Mouse (Mus musculus): ENCODE data around the gene Ubc. TPM values are rescaled to one million over a fixed set of nuclear protein-coding genes. Genes with fewer than 3 reads are reported as not detected.
"Not testable (repeated sequence)": the region's sequence is repeated elsewhere in the genome, so short reads cannot be mapped to it uniquely, and the experiment has no call there.

The Ubc gene
- polyA plus RNA-seq (2012; rRNA removed) (643 and 660 TPM in 2 replicates), polyA plus RNA-seq (2014; fragmentation: Nextera tagmentation; extraction: Ambion mirVana) (949 and 1,033 TPM in 2 replicates)

- TF ChIP-seq POLR2A (IDR thresholded peaks at IDR 0.05; ENCODE audit: borderline replicate concordance, extremely low read depth, insufficient read depth, insufficient read length), result peak; percentile 100
- Histone ChIP-seq H3K9ac (ENCODE audit: low read depth, low read length, severe bottlenecking) (peak within 1 kb of the TSS; percentile 98), H3K4me2 (replicated peaks; ENCODE audit: low read depth, low read length, severe bottlenecking) (peak within 1 kb of the TSS; percentile 77), H3K4me1 (ENCODE audit: control insufficient read depth, insufficient read depth, low read length) (peaks cover 21% of the 10 kb centered on the region), H3K9me3 (ENCODE audit: control insufficient read depth, low read length) (no peaks in the 10 kb centered on the region), H3K27ac (replicated peaks; ENCODE audit: low read depth, low read length) (peak within 1 kb of the TSS; percentile 96), H3K4me3 (replicated peaks; ENCODE audit: low read length) (peak within 1 kb of the TSS; percentile 100), H3K36me3 (ENCODE audit: control insufficient read depth, insufficient read depth, low read length) (peaks cover 12% of the 10 kb centered on the region), H3K27me3 (ENCODE audit: control insufficient read depth, insufficient read depth, low read length) (no peaks in the 10 kb centered on the region)
- DNase-seq (ENCODE audit: low spot score) (peak; percentile 90), ATAC-seq (ENCODE audit: low FRiP score, low read depth) (peak; percentile 66)
- WGBS, result under 1% methylated on average over 68 of the region's 69 CpGs
Observed at GRCm38 (mm10) chr5:125389579-125390441, at the start of gene Ubc. Ubc (minus strand) TSS chr5:125390202.

- not testable (repeated sequence) for H3K4me1 ChIP-seq (ENCODE audit: control insufficient read depth, insufficient read depth, low read length); H3K27ac ChIP-seq (replicated peaks; ENCODE audit: low read depth, low read length); H3K9ac ChIP-seq (ENCODE audit: low read depth, low read length, severe bottlenecking); H3K9me3 ChIP-seq (ENCODE audit: control insufficient read depth, low read length); ATAC-seq (ENCODE audit: low FRiP score, low read depth); H3K27me3 ChIP-seq (ENCODE audit: control insufficient read depth, insufficient read depth, low read length); DNase-seq (ENCODE audit: low spot score)
- Histone ChIP-seq H3K36me3 (ENCODE audit: control insufficient read depth, insufficient read depth, low read length) (peaks cover 24% of the 10 kb centered on the region), H3K4me3 (replicated peaks; ENCODE audit: low read length) (peak overlapping the region; percentile 93), H3K4me2 (replicated peaks; ENCODE audit: low read depth, low read length, severe bottlenecking) (peak overlapping the region; percentile 91)
- WGBS, result 54% methylated on average over 14 of the region's 15 CpGs
Observed at GRCm38 (mm10) chr5:125434347-125434746, 44.3 kb upstream of the Ubc start.

GRCm38 (mm10) chr5:125433793-125434337, 43.9 kb upstream of the Ubc start, which contains the start of gene Dhx37:
Dhx37 (minus strand) TSS chr5:125434121.
- DNase-seq (ENCODE audit: low spot score) (peak; percentile 98), ATAC-seq (ENCODE audit: low FRiP score, low read depth) (peak; percentile 98)
- Histone ChIP-seq H3K9me3 (ENCODE audit: control insufficient read depth, low read length) (no peaks in the 10 kb centered on the region), H3K27ac (replicated peaks; ENCODE audit: low read depth, low read length) (peak within 1 kb of the TSS; percentile 63; the same call in 1 of the 2 replicates), H3K9ac (ENCODE audit: low read depth, low read length, severe bottlenecking) (peak within 1 kb of the TSS; percentile 84), H3K4me2 (replicated peaks; ENCODE audit: low read depth, low read length, severe bottlenecking) (peak within 1 kb of the TSS; percentile 91), H3K36me3 (ENCODE audit: control insufficient read depth, insufficient read depth, low read length) (peaks cover 28% of the 10 kb centered on the region), H3K27me3 (ENCODE audit: control insufficient read depth, insufficient read depth, low read length) (no peaks in the 10 kb centered on the region), H3K4me3 (replicated peaks; ENCODE audit: low read length) (peak within 1 kb of the TSS; percentile 93), H3K4me1 (ENCODE audit: control insufficient read depth, insufficient read depth, low read length) (peaks cover 9% of the 10 kb centered on the region)
- under 1% methylated on average over 41 of the region's 46 CpGs for WGBS
- peak; percentile 87; the same call in 1 of the 2 replicates for TF ChIP-seq POLR2A (IDR thresholded peaks at IDR 0.05; ENCODE audit: borderline replicate concordance, extremely low read depth, insufficient read depth, insufficient read length)

DNA sequence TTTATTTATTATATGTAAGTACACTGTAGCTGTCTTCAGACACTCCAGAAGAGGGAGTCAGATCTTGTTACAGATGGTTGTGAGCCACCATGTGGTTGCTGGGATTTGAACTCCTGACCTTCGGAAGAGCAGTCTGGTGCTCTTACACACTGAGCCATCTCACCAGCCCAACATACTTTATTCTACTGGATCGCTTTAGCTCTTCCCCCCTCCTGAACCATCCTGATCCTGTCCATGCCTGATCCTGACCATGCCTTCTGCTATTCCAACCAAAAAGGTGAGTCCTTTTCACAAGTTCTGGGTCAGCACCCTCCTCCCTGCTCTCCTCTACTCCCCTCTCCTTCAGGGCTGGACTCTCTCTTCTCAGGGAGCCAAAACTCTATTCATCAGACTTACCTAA, 42.3 kb upstream of the Ubc start:
- not testable (repeated sequence) for H3K27ac ChIP-seq (replicated peaks; ENCODE audit: low read depth, low read length); ATAC-seq (ENCODE audit: low FRiP score, low read depth); H3K9me3 ChIP-seq (ENCODE audit: control insufficient read depth, low read length); DNase-seq (ENCODE audit: low spot score); H3K9ac ChIP-seq (ENCODE audit: low read depth, low read length, severe bottlenecking); H3K27me3 ChIP-seq (ENCODE audit: control insufficient read depth, insufficient read depth, low read length); H3K4me2 ChIP-seq (replicated peaks; ENCODE audit: low read depth, low read length, severe bottlenecking); H3K4me1 ChIP-seq (ENCODE audit: control insufficient read depth, insufficient read depth, low read length); H3K4me3 ChIP-seq (replicated peaks; ENCODE audit: low read length)
- WGBS, result 92% methylated on average over 2 of the region's 2 CpGs
- H3K36me3 ChIP-seq (ENCODE audit: control insufficient read depth, insufficient read depth, low read length), result peaks cover 42% of the 10 kb centered on the region

DNA sequence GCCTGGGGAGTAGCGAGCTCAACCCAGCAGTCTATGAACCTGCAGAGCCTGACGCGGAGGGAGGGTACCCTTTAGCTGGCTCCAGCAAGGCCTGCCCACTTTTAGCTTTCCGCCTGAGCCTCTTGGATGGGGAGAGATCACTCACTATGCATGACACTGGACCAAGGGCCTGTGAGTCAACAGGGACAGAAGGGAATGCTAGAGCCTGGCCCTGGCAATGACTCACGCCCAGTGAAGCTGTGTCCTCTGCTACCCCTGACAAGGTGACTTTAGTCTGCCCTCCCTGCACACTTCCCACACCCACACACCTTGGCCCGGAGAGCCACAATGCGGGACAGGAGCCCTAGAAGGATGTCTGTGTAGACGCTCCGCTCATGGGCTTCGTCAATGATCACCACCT, 36.3 kb upstream of the Ubc start:
- ATAC-seq (ENCODE audit: low FRiP score, low read depth) (no peak), DNase-seq (ENCODE audit: low spot score) (no peak)
- 99% methylated on average over 10 of the region's 10 CpGs for WGBS
- no peak overlapping the region for H3K9ac ChIP-seq (ENCODE audit: low read depth, low read length, severe bottlenecking)
- TF ChIP-seq POLR2A (IDR thresholded peaks at IDR 0.05; ENCODE audit: borderline replicate concordance, extremely low read depth, insufficient read depth, insufficient read length), result no peak
- H3K9me3 ChIP-seq (ENCODE audit: control insufficient read depth, low read length), result no peaks in the 10 kb centered on the region
- H3K27me3 ChIP-seq (ENCODE audit: control insufficient read depth, insufficient read depth, low read length), result no peaks in the 10 kb centered on the region
- H3K4me1 ChIP-seq (ENCODE audit: control insufficient read depth, insufficient read depth, low read length), result no peaks in the 10 kb centered on the region
- no peak overlapping the region for H3K4me3 ChIP-seq (replicated peaks; ENCODE audit: low read length)
- no peak overlapping the region for H3K4me2 ChIP-seq (replicated peaks; ENCODE audit: low read depth, low read length, severe bottlenecking)
- H3K27ac ChIP-seq (replicated peaks; ENCODE audit: low read depth, low read length), result no peak overlapping the region
- peaks cover 98% of the 10 kb centered on the region for H3K36me3 ChIP-seq (ENCODE audit: control insufficient read depth, insufficient read depth, low read length)
